Comparison of ENCODE assay signal across 8 mouse cellular contexts in the genomic region with DNA sequence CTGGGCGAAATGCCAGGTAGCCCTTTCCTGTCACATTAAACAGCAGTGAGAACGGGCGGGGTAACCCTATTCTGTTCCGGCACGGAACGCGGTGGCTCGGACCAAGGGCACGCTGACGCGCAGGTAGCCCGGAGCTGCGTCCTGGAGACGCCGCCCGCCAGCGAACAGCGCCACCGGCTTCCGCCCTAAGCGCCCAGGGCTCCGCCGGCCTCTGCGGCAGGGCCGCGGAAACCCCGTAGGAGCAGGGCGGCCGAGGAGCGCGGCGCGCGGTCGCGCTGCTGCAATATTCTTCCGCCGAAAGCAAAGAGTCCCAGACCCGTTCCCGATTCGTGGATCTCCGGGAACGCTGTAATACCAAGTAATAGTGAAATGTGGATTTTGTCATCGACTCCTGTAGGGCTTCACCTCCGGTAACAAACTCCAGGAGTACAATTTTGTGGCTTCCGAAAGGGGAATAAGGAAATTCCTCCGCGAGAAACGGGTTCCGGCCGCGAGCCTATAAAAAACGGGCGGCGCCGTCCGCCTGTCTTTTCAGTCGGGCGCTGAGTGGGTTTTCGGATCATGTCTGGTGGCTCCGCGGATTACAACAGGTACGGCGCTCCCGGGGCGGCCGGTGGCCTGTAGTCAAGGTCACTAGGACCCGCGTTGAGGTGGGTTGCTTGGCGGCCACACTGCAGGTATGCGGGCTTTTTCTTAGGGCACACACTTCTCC. TPM values are rescaled to one million over a fixed set of nuclear protein-coding genes. Genes with fewer than 3 reads are reported as not detected.
DNase-seq lines count a peak whose midpoint lies in the region; ATAC-seq and TF ChIP-seq lines count a peak whose summit lies in the region.

Gene Eif4a2 (plus strand): TSS at position 214 of the 712 bp plus-strand sequence.

- H3K27ac ChIP-seq in heart, embryonic 12.5 days (ENCODE audit: poor library complexity, severe bottlenecking), result peak within 1 kb of the TSS; percentile 99
- peak within 1 kb of the TSS; percentile 90 for H3K27ac ChIP-seq in kidney, postnatal 0 days
- peak within 1 kb of the TSS; percentile 99 for H3K27ac ChIP-seq in liver, embryonic 11.5 days (ENCODE audit: low read depth, low read length)
- H3K27ac ChIP-seq in stomach, embryonic 14.5 days (ENCODE audit: low read length), result peak within 1 kb of the TSS; percentile 99

- peak within 1 kb of the TSS; percentile 100 for H3K9ac ChIP-seq in heart, embryonic 12.5 days
- peak within 1 kb of the TSS; percentile 99 for H3K9ac ChIP-seq in kidney, postnatal 0 days (ENCODE audit: low read depth, low read length)
- H3K9ac ChIP-seq in liver, embryonic 11.5 days (ENCODE audit: low read depth, low read length), result peak within 1 kb of the TSS; percentile 100
- H3K9ac ChIP-seq in stomach, embryonic 14.5 days (replicated peaks; ENCODE audit: low read depth, low read length), result peak within 1 kb of the TSS; percentile 100

- peaks cover 45% of the 10 kb centered on the region for H3K79me3 ChIP-seq in C2C12 (ENCODE audit: low read depth)

- peak; percentile 41 for TF ChIP-seq CTCF in C2C12 (IDR thresholded peaks at IDR 0.05; ENCODE audit: control insufficient read depth, insufficient read depth, insufficient read length)
- TF ChIP-seq CTCF in brain, embryonic 14.5 days (IDR thresholded peaks at IDR 0.05; ENCODE audit: borderline replicate concordance, extremely low read depth, insufficient read depth, insufficient read length), result no peak; the same call in 1 of the 2 replicates
- peak; percentile 47; the same call in 1 of the 2 replicates for TF ChIP-seq CTCF in kidney, postnatal 0 days (IDR thresholded peaks at IDR 0.05; ENCODE audit: low read depth)

- under 1% methylated on average over 71 of the region's 71 CpGs for WGBS in heart, embryonic 12.5 days
- under 1% methylated on average over 71 of the region's 71 CpGs for WGBS in kidney, postnatal 0 days
- under 1% methylated on average over 71 of the region's 71 CpGs for WGBS in liver, embryonic 11.5 days
- WGBS in stomach, embryonic 14.5 days, result under 1% methylated on average over 71 of the region's 71 CpGs

- ATAC-seq in heart, embryonic 12.5 days (ENCODE audit: insufficient number of reproducible peaks, low FRiP score), result peak; percentile 90
- peak; percentile 92 for ATAC-seq in kidney, postnatal 0 days (replicated peaks; ENCODE audit: low FRiP score, low read depth)
- peak; percentile 91 for ATAC-seq in liver, embryonic 11.5 days (replicated peaks; ENCODE audit: low FRiP score)
- peak; percentile 92 for ATAC-seq in stomach, embryonic 14.5 days (ENCODE audit: insufficient number of reproducible peaks, insufficient read depth, low FRiP score, low read depth)

- H3K4me3 ChIP-seq in C2C12 (ENCODE audit: insufficient read depth, poor library complexity, severe bottlenecking), result peak within 1 kb of the TSS; percentile 69
- peak within 1 kb of the TSS; percentile 85 for H3K4me3 ChIP-seq in erythroblast, embryonic 14.5 days (replicated peaks)
- H3K4me3 ChIP-seq in heart, embryonic 12.5 days, result peak within 1 kb of the TSS; percentile 99
- peak within 1 kb of the TSS; percentile 86 for H3K4me3 ChIP-seq in kidney, postnatal 0 days (replicated peaks; ENCODE audit: low read depth, low read length)
- peak within 1 kb of the TSS; percentile 98 for H3K4me3 ChIP-seq in liver, embryonic 11.5 days (ENCODE audit: low read depth, low read length)
- peak within 1 kb of the TSS; percentile 97 for H3K4me3 ChIP-seq in stomach, embryonic 14.5 days (ENCODE audit: low read depth, low read length)

- no peaks in the 10 kb centered on the region for H3K27me3 ChIP-seq in C2C12 (ENCODE audit: control insufficient read depth, insufficient read depth, insufficient read length)
- no peaks in the 10 kb centered on the region for H3K27me3 ChIP-seq in erythroblast, embryonic 14.5 days (ENCODE audit: control insufficient read depth)
- H3K27me3 ChIP-seq in heart, embryonic 12.5 days (replicated peaks), result no peaks in the 10 kb centered on the region
- H3K27me3 ChIP-seq in kidney, postnatal 0 days (ENCODE audit: insufficient read depth, low read length), result no peaks in the 10 kb centered on the region
- no peaks in the 10 kb centered on the region for H3K27me3 ChIP-seq in liver, embryonic 11.5 days (replicated peaks; ENCODE audit: control insufficient read depth, insufficient read depth, low read length)
- no peaks in the 10 kb centered on the region for H3K27me3 ChIP-seq in stomach, embryonic 14.5 days (ENCODE audit: control insufficient read depth, insufficient read depth, low read length)

- peak; percentile 97 for DNase-seq in brain, embryonic 14.5 days (ENCODE audit: low read depth)
- DNase-seq in kidney, postnatal 0 days (ENCODE audit: low spot score), result peak; percentile 93
- DNase-seq in liver, embryonic 11.5 days (ENCODE audit: low spot score), result peak; percentile 90
- peak; percentile 97 for DNase-seq in naive thymus-derived CD4-positive, alpha-beta T cell, adult 2 months (ENCODE audit: low read depth)

- H3K4me2 ChIP-seq in heart, embryonic 12.5 days, result peak within 1 kb of the TSS; percentile 96
- peak within 1 kb of the TSS; percentile 58 for H3K4me2 ChIP-seq in kidney, postnatal 0 days (ENCODE audit: low read length)
- H3K4me2 ChIP-seq in liver, embryonic 11.5 days, result peak within 1 kb of the TSS; percentile 68
- peak within 1 kb of the TSS; percentile 85 for H3K4me2 ChIP-seq in stomach, embryonic 14.5 days (replicated peaks; ENCODE audit: low read depth, low read length)

- peak; percentile 99 for TF ChIP-seq POLR2A in brain, embryonic 14.5 days (IDR thresholded peaks at IDR 0.05; ENCODE audit: borderline replicate concordance, extremely low read depth, insufficient read depth, insufficient read length, poor library complexity, severe bottlenecking)

- H3ac ChIP-seq in C2C12 (ENCODE audit: control insufficient read depth, insufficient read length, low read depth), result peak within 1 kb of the TSS; percentile 98

- peaks cover 42% of the 10 kb centered on the region for H3K36me3 ChIP-seq in C2C12 (ENCODE audit: control insufficient read depth, insufficient read depth)
- H3K36me3 ChIP-seq in erythroblast, embryonic 14.5 days (ENCODE audit: control insufficient read depth), result peaks cover 43% of the 10 kb centered on the region
- H3K36me3 ChIP-seq in heart, embryonic 12.5 days, result peaks cover 38% of the 10 kb centered on the region
- peaks cover 26% of the 10 kb centered on the region; the same call in 1 of the 2 replicates for H3K36me3 ChIP-seq in kidney, postnatal 0 days (ENCODE audit: insufficient read depth, low read length)
- peaks cover 19% of the 10 kb centered on the region for H3K36me3 ChIP-seq in liver, embryonic 11.5 days (ENCODE audit: control insufficient read depth, insufficient read depth, low read length)
- peaks cover 37% of the 10 kb centered on the region for H3K36me3 ChIP-seq in stomach, embryonic 14.5 days (ENCODE audit: control insufficient read depth, insufficient read depth, low read length)

- peaks cover 46% of the 10 kb centered on the region for H3K4me1 ChIP-seq in erythroblast, embryonic 14.5 days (ENCODE audit: control insufficient read depth)
- peaks cover 16% of the 10 kb centered on the region for H3K4me1 ChIP-seq in heart, embryonic 12.5 days (replicated peaks)
- H3K4me1 ChIP-seq in kidney, postnatal 0 days (replicated peaks; ENCODE audit: insufficient read depth, low read length), result peaks cover 9% of the 10 kb centered on the region; the same call in 1 of the 2 replicates
- no peaks in the 10 kb centered on the region; the same call in 1 of the 2 replicates for H3K4me1 ChIP-seq in liver, embryonic 11.5 days (replicated peaks; ENCODE audit: control insufficient read depth, insufficient read depth, low read length)
- peaks cover 10% of the 10 kb centered on the region; the same call in 1 of the 2 replicates for H3K4me1 ChIP-seq in stomach, embryonic 14.5 days (ENCODE audit: control insufficient read depth, insufficient read depth, low read length)

- peaks cover 50% of the 10 kb centered on the region for H3K79me2 ChIP-seq in C2C12 (ENCODE audit: control insufficient read depth, insufficient read depth)

- no peaks in the 10 kb centered on the region for H3K9me3 ChIP-seq in erythroblast, embryonic 14.5 days (ENCODE audit: control insufficient read depth, low read length)
- H3K9me3 ChIP-seq in heart, embryonic 12.5 days (replicated peaks), result no peaks in the 10 kb centered on the region
- no peaks in the 10 kb centered on the region for H3K9me3 ChIP-seq in kidney, postnatal 0 days (replicated peaks; ENCODE audit: low read length)
- no peaks in the 10 kb centered on the region for H3K9me3 ChIP-seq in liver, embryonic 11.5 days (ENCODE audit: control insufficient read depth, low read length)
- no peaks in the 10 kb centered on the region for H3K9me3 ChIP-seq in stomach, embryonic 14.5 days (ENCODE audit: control insufficient read depth, low read depth, low read length)

TF ChIP-seq in C2C12, 6 proteins besides CTCF, POLR2A, EP300 and RAD21:
- TF ChIP-seq USF1 (IDR thresholded peaks at IDR 0.05; ENCODE audit: low read depth) (no peak), MYOD1 (IDR thresholded peaks at IDR 0.05; ENCODE audit: control insufficient read depth, insufficient read length, low read depth) (no peak), MAX (IDR thresholded peaks at IDR 0.05) (peak; percentile 91), FOSL1 (IDR thresholded peaks at IDR 0.05; ENCODE audit: insufficient read depth, low read length, poor library complexity, severe bottlenecking) (no peak), CEBPB (IDR thresholded peaks at IDR 0.05; ENCODE audit: low read depth) (no peak)

RNA-seq across cellular contexts. Expression of gene Eif4a2, which starts in this region (rescaled TPM):
- 86.9 TPM for polyA plus RNA-seq in C2C12 (2012; fragmentation: generic; extraction: Trizol)
- 618 and 643 TPM in 2 replicates for polyA plus RNA-seq in brain, embryonic 14.5 days (2012; rRNA removed)
- polyA plus RNA-seq in erythroblast, embryonic 14.5 days (2012), result 0.41 and 0.50 TPM in 2 replicates
- 195 and 209 TPM in 2 replicates for polyA plus RNA-seq in heart, embryonic 12.5 days (2016; fragmentation: Nextera tagmentation; extraction: Ambion mirVana)
- polyA plus RNA-seq in kidney, postnatal 0 days (2015; fragmentation: Nextera tagmentation; extraction: Ambion mirVana), result 189 and 193 TPM in 2 replicates
- 189 and 200 TPM in 2 replicates for polyA plus RNA-seq in liver, embryonic 11.5 days (2014; fragmentation: Nextera tagmentation; extraction: Ambion mirVana)
- polyA plus RNA-seq in stomach, embryonic 14.5 days (2014; fragmentation: Nextera tagmentation; extraction: Ambion mirVana), result 270 and 285 TPM in 2 replicates

Comparison
In these comparisons a context has a peak if more than half of its experiments do, and no peak if none do; other contexts are left out.
1. Peak in every context shown above with its lines: DNase-seq, ATAC-seq, H3K4me3 ChIP-seq and H3K27ac ChIP-seq.
2. RNA of gene Eif4a2 (polyA plus RNA-seq): 618 to 643 TPM in brain, embryonic 14.5 days, 270 to 285 TPM in stomach, embryonic 14.5 days, 195 to 209 TPM in heart, embryonic 12.5 days, 189 to 193 TPM in kidney, postnatal 0 days, 189 to 200 TPM in liver, embryonic 11.5 days and 86.9 TPM in C2C12 (single experiment); 0.41 to 0.50 TPM in erythroblast, embryonic 14.5 days; every median in the first group is over 10 times any median in the second.